Mouse (Mus musculus) liver, postnatal 0 days (tissue): ENCODE measurements at regions not wholly inside any gene's neighbourhood (a gene's known extent, or its start where the extent isn't known, plus 50 kb on each side); places are given as distances from the start of the nearest gene placed in this dataset.

Experiments used
- CTCF ChIP-seq: sonication (generic); IDR thresholded peaks from 2 replicates; pipeline ENCODE4 v1.5.1; 2016; ENCODE audit warnings: antibody characterized with exemption, low read depth
- EP300 ChIP-seq: IDR thresholded peaks from 2 replicates; pipeline ENCODE4 v1.6.1; 2016; ENCODE audit warnings: antibody characterized with exemption, low read depth, mild to moderate bottlenecking

DNA sequence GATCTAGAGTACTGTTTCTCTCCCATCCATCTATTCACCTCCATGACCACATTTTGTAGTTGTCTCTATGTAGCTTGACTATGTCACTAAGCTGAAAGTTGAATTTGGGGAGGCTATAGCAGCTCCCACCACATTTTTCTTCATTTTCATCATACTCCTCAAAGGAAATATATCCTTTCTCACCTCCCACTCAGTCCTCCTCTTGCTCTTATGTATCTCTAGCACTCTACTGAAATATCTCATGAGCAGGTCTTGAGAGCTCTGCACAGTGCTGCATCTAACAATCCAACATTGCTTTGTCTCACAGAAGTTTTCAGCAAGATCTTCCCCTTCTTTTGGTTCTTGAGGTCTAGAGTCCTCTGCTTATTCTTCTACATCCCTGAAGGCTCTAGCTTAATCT lies 273.5 kb upstream of the Large1 start:
- TF ChIP-seq CTCF: no peak
- TF ChIP-seq EP300: no peak
